Mouse (Mus musculus): Measurements from ENCODE around the gene Flt3l.

- TF ChIP-seq CTCF (IDR thresholded peaks at IDR 0.05; ENCODE audit: low read depth) = no peak
- TF ChIP-seq EP300 (IDR thresholded peaks at IDR 0.05; ENCODE audit: low read depth) = no peak
Observed at GRCm38 (mm10) chr7:45092828-45093515, 43.3 kb downstream of the Flt3l start.

Measured in liver, postnatal 0 days (tissue).